Mouse (Mus musculus) adrenal gland, postnatal 36 days (tissue): ENCODE measurements around the gene Fetub. TPM values are rescaled to one million over a fixed set of nuclear protein-coding genes. Genes with fewer than 3 reads are reported as not detected.
"Not testable (repeated sequence)": the region's sequence is repeated elsewhere in the genome, so short reads cannot be mapped to it uniquely, and the experiment has no call there.

ENCODE experiments used
- DNase-seq, 2 experiments: peaks; one replicate each; pipeline ENCODE4 v3.0.0; 2021; ENCODE audit warnings: mixed read lengths in 1 of 2
- total RNA-seq, 2 experiments: library from RNA; stranded (reverse); gene quantifications; 2 replicates each; pipeline ENCODE4 v1.2.3; 2021

The Fetub gene
- total RNA-seq, 2 experiments from 2014 or later = 2.6 to 69.1 TPM

DNA sequence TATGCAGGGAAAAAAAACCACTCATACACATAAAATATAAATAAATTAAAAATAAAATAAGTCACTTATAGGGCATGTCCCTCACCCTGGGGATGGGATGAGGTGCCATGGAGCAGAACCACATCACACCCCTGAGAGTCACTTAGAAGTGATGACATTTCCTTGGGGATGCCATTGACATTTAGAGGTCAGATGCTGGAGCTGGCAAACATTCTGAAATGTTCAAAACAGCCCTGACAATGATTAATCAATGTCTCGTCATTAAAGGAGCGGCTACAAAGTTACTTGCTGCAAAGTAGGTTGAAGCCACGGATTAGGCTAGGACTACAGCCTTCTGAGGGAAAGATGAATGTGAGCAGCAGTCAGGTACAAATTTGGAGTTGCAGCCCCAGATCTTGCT lies 16.8 kb upstream of the Fetub start:
- peak in 1 of 2 experiments; percentile 32 for DNase-seq

DNA sequence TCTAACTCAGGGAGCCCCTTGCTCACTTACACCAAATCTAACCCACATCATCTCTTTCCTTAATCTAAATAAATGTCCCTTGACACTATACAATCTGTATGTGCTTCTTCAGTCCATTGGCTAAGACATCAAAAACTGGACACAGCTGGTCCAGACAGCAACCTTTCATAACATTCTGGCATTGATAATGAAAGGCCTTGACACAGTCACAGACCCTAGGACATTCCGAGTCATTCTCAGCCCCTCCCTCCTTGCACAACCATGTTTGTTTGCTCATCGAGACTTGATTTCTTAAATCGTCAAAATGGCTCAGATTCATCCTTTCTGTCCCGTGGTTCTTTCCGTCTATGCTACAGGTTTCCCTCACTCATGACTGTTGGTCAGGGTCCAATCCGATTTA lies 8.8 kb upstream of the Fetub start:
- DNase-seq = peak in 1 of 2 experiments; percentile 43

DNA sequence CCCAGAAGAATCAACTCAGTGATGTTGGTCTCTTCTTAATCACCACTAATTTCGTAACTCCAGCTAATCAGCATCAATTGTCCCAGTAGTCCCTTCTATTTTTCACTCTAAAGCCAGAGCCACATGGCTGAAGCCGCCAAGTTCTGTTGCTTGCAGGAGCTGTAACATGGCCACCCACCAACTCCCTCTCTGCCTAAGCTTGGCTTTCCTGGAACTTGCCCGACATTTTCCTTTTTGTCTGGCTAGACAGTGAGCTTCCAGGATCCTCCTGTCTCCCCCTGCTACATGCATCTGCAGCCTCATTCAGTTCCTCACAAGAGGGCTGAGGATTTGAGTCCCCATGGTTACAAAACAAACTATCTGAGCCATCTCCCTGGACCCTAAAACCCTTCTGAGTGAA lies 6.1 kb upstream of the Fetub start:
- DNase-seq = no peak

DNA sequence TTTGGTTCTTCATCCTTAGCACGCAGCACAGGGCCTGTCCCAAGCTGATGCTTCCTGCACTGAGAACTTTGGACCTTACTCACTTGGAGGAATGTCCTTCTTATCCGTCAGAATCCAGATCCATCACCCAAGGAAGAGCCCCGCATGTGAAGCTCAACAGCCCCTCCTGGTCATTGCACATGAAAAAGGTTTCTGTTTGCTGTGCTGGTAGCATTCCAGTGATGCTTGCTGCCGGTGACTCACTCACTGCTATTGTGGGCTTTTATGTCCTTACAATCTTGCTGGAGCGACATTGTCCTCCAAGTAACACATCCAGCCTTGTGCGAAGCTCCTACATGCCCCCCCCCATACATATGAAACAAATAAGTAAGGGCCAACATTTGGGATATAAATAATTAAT lies 5.2 kb upstream of the Fetub start:
- DNase-seq = no peak

DNA sequence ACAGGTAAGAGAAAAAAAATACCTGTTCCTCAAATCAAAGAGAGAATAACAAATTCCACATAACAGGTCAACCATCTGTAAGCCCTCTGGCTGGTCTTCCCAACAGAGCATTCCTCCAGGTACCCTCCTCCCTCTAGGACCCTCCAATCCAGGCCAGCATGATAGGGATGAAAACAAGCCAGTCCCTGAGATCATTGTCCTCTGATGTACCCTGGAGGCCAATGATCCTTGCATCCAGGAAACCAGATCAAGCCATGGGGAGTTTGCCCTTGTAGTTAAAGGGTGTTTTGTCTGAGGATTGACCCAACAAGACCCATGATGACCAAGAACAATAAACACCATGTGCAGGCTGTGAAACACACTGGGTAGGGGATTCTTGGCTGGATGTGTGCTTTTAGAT lies 3.9 kb upstream of the Fetub start:
- no peak for DNase-seq

DNA sequence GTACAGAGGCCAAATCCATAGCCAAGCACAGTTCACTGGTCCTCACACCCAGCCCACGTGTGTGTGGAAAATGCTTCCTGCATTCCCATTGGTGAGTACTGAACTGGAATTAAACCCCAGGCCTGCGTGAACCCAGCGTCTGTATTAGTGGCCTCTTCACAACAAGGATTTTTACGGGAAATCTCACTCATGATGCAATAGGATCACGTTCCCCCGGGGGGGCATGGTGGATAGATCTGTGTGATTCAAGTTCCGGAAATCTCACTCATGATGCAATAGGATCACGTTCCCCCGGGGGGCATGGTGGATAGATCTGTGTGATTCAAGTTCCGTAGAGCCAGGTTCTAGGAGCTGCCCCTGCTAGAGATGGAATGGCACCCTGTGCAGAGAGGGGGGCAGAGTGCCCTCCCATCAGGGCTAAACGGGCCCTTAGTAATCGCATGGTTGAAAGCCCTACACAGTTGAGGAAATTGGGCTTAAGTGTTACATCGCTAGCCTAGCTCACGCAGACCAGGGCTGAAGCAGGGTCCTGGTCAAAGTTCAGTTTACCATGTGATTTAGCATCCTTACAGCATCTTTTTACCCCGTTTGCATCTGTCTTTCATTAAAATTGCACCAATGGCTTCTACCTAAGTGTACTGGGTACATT lies 654 bp downstream of the Fetub start:
- DNase-seq = no peak

DNA sequence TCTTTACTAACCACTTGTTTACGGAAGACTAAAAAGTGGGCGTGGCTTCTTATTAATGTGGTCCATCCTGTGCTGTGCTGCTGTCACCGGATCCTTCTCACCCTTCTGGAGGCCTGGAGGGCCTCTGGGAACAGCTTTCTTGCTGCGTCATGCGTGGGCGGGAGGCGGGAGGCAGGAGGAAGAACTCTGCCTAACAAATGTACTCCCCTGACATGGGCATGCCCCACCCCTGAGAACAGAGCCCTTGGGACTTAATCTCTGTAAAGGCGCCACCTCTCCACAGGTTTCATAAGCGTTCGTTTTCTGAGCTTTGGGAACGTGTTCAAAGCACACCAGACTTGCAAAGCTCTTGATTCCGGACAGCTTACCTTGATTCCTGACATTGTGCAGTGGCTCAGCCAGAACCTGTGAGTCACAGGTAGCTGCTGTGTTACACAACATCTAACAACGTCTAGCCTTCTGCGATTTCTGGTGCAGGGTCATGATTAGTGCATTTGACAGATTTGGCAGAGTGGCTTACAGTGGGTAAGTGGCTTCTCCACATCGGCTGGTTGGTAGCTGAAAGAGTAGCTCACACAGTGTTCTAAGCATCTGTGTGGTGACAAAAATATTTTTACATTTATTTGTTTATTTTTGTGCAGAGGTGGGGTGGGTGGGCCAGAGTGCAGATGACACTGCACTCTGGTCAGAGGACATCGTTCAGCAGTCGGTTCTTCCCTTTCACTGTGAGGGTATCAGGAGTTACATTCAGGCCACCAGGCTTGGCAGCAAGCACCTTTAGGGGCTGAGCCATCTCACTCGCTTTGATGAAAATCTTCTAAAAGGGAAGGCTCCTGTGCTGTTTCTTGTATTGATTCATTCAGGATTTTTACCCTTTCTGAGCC lies 2.1 kb downstream of the Fetub start:
- peak; percentile 57 to 64 for DNase-seq

DNA sequence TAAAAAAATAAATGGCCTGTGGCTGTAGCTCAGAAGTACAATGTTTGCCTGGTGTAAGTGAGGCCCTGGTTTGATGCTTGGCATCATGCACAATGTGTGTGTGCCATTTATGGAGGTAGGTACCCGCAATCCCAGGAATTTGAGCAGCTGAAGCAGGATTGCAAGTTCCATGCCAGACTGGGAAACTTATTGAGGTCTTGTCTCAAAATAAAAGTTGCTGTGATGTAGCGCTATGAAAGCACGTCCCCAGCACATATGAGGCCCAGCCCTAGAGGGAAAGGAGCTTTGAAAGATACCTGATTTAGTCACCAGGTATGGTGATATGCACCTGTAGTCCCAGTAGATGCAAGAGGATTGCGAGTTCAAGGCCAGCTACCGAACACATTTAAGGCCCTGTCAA lies 3.6 kb downstream of the Fetub start:
- no peak for DNase-seq

DNA sequence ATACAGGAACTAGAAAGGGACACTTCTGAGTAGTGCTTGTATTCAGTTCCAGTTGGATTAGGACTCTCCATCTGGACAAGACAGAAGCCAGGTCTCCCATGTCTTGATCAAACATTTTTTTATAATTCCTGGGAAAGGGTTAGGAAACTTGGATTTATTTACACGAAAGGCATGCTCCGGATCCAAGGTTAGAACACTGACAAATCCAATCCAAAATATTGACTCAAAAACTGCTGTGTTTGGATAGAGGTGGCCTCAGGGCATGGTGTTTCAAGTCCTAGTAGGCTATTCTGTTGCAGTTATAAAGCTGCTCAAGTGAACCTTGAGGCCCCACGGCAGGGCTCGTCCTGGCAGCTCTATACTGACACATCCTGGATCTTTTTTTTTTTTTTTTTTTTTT lies 4.3 kb downstream of the Fetub start:
- DNase-seq = no peak

DNA sequence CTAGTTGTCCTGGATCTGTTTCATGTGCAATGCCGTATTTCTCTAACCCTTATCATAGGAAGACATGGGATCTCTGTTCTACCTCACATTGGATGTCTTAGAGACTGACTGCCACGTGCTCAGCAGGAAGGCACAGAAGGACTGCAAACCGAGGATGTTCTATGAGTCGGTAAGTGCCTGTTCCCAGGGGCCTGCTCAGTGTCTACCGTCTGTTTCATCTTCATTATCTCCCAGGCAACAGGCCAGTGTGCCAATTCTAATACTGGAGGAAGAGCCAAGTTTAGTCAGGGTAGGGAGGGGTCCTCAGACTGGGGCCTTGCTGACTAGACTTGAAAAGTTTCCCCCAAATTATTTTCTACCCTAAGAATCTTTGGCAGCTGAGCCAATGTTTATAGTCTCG lies 11.4 kb downstream of the Fetub start:
- no peak for DNase-seq

DNA sequence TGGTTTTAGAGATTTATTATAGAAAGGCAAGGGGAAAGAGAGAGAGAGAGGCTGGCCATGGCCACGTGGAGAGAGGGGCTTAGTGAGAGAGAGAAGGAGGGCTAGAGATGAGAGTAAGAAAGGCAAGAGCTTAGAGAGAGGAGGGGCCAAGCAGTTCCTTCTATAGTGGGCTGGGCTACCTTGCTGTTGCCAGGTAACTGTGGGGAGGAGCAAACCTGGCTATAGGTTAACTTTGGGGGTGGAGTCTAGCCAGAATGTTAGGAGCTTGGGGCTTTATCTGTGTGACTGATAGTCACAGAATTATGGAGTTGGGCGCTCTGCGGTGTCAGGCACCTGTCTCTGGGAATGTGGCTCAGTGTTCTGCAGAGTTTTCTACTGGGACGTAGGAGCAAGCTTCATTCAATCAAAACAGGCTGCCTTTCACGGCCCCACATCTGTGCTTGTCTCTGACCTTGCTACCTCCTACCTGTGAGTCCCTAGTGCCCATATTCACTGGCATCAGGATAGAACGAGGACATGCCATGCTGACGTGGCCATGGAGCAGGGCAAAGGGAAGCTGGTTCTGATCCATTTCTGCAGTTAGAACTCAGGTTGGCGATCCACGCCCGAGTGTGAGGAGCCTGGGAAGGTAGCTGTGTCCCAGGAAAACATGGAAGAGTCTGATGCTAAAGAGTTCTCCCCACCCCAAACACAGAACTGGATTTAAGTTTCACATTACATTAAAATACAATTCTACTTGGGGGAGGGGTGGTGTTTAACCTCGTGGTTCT lies 13.5 kb downstream of the Fetub start:
- no peak for DNase-seq

DNA sequence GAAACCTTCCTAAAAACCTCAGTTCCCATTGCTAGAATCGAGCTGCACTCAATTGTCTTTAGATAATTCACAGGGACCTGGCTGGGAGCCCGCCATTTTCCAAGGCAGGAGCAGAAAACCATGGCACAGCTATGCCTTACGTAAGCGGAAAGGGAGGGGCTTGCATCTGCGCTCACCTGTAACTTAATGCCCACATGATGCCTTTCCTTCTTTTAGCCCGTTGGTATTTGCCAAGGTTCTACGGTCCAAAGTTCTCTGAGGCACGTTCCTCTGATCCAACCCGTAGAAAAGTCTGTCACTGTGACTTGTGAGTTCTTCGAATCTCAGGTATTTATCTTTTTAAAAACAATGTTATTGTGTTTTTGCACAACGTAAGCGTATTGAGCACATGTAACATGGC lies 19.5 kb downstream of the Fetub start:
- DNase-seq = no peak

DNA sequence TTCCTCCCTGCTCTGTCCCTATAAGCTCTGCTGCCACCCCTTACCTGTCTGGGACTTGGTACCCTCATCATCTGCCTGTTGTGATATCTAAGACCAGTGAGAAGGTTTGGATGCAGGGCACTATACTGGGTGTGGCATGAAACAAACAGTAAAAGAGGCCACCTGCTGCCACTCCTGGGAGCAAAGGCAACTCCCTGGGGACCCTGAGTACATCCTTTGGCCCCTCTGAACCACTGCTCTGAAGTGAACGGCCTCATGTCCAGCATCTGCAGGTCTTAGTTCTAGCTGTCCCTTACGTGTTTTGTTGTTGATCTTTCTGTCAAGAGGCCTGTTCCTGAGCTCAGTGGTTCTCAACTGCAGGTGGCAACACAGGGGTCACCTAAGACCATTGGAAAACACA lies 20.4 kb downstream of the Fetub start:
- no peak for DNase-seq

DNA sequence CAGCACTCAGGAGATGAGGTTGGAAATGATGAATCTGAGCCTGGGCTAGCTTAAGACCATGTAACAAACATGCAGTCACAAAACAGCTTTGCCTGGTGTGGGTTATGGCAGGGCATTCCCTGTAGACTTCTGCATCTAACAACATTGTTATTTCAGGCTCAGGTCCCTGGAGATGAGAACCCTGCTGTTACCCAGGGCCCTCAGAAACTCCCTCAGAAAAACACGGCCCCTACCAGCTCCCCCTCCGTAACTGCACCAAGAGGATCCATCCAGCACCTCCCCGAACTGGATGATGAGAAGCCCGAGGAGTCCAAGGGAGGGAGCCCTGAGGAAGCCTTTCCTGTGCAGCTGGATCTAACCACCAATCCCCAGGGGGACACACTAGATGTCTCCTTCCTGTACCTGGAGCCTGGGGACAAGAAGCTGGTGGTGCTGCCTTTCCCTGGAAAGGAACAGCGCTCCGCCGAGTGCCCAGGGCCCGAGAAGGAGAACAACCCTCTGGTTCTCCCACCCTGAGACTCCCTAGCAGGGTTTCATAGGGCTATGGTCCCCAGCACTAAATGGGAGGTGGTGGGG lies 21.1 kb downstream of the Fetub start:
- DNase-seq = no peak

DNA sequence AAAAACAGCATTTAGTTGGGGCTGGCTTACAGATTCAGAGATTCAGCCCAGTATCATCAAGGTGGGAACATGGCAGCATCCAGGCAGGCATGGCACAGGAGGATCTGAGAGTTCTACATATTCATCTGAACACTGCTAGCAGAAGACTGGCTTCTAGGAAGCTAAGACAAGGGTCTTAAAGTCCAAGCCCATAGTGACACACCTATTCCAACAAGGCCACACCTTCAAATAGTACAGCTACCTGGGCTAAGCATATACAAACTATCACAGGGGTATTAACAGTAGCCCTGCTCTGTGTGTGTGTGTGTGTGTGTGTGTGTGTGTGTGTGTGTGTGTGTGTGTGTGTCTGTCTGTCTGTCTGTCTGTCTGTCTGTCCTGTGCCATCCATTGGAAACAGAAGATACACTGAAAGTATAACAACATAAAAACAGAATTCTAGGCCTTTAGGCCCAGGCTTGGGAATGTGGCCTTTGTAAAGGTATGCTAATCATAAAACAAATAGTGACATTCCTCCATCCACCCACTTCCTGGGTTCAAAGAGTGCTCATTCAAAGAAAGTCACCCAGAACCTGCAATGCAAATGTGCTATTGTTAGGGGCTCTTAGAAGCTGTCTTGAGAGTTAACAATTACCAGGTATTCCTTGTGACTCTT lies 23.8 kb downstream of the Fetub start:
- DNase-seq = not testable (repeated sequence)

DNA sequence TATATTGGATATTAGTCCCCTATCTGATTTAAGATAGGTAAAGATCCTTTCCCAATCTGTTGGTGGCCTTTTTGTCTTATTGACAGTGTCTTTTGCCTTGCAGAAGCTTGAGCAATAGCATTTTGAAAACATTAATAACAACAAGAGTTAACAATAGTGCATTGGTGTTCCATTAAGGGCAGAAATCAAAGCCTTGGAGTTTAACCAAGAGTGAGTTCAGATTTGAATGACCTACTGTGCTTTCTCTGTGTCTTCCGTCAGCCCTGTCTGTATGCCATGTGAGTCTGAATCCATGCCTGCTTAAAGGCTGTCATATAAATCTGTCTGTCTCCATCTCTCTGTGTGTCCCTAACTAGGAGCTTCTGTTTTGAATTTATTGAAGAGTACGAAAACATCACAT lies 29.2 kb downstream of the Fetub start:
- DNase-seq = no peak

DNA sequence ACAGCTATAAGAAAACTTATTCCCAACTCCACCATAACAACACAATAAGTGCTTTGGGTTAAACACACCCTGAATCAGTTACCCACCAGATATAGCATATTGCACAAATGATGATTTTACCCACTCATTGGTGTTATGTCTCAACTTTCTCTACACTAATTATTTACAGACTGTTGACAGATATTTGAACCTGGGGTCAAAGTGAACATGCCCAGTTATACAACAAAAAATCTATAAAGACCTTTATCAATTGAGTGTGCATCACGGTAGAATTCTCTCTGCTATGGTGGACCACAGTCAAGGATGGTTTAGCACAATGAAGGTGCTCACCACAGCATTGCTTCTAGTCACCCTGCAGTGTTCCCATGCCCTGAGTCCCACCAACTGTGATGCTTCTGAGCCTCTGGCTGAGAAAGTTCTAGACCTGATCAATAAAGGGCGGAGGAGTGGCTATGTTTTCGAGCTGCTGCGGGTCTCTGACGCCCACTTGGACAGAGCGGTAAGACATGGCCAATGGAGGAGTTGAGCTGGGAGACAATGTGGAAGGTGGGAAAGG lies 32.8 kb downstream of the Fetub start, which contains the start of gene Hrg:
Gene Hrg (plus strand): TSS at position 233 of the 556 bp plus-strand sequence.
- DNase-seq = no peak

DNA sequence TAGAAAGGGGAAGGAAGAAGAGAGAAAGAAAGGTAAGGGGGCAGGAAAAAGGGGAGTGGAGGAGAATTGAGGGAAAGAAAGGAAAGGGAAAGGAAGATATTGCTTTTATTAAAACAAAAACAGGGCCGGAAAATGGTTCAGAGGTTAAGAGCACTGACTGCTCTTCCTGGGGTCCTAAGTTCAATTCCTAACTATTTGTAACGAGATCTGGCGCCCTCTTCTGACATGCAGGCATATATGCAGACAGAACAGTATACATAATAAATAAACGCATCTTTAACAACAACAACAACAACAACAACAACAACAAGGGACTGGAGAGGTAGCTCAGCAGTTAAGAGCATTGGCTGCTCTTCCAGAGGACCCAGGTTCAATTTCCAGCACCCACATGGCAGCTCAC lies 34.9 kb downstream of the Fetub start:
- peak in 1 of 2 experiments; percentile 13 for DNase-seq

DNA sequence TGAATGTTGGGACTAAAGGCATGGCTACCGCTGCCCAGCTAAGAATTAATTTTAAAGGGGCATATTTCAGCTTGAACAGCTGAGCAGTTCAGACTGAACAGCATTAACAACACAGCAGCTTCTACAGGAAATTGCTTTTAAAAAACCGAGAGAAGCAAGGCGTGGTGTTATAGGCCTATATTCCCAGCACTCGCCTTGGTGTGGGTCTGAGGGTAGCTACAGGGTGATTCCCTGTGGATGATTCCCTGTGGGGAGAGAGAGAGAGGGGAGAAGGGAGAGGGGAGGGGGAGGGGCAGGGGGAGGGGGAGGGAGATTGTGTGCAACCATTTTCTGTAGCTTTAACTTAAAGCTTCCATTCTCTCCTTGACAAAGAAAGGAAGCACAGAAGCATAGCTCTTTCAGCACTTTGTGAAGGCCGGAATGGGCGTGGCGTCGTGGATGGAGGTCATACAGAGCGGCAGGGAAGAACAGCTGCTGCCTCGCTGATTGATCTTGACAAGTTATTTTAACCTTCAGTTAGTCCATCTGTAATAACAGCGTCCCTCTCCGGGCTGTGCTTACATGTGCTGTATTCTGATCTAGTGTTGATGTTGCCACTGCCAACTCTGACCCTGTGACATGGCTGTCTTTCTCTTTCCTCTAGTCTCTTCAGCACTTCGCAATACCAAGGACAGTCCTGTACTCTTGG lies 37.4 kb downstream of the Fetub start:
- peak; percentile 66 to 78 for DNase-seq

DNA sequence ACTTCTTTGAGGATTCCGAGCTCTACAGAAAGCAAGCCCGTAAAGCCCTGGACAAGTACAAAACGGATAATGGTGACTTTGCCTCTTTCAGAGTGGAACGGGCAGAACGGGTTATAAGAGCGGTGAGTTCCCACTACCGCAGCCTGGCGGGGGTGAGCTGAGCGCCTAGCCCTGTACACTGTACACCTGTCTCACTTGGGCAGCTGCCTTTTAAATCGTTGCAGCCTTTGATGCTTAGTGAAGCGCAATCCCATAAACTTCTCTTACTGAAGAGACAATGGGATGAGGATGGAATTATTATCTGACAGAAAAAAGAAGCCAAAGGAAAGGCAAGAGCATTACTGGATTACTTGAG lies 37.9 kb downstream of the Fetub start:
- no peak for DNase-seq

DNA sequence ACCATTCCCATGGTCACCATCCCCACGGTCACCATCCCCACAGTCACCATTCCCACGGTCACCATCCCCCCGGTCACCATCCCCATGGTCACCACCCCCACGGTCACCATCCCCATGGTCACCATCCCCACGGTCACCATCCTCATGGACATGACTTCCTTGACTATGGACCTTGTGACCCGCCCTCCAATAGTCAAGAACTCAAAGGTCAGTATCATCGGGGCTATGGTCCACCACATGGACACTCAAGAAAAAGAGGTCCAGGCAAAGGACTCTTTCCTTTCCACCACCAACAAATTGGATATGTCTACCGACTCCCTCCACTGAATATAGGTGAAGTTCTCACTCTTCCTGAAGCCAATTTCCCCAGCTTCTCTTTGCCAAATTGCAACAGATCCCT lies 42.9 kb downstream of the Fetub start:
- no peak for DNase-seq
